Mouse (Mus musculus) cerebellum, postnatal 10 days (tissue): ENCODE measurements at regions not wholly inside any gene's neighbourhood (a gene's known extent, or its start where the extent isn't known, plus 50 kb on each side); places are given as distances from the start of the nearest gene placed in this dataset.

Experiments used
- DNase-seq, 2 experiments: peaks; one replicate each; pipeline ENCODE4 v3.0.0; 2021; ENCODE audit warnings: mixed read lengths in 2 of 2

- DNase-seq, result peak; percentile 38 to 47
These were observed 51.9 kb upstream of the Pde7b start for GRCm38 (mm10) chr10:20776640-20777413.

GRCm38 (mm10) chr10:20775731-20776429 is 51.0 kb upstream of the Pde7b start:
- DNase-seq, result no peak
